In genomic region chr9:45859364-45859763, GRCm38 (mm10) we compare ENCODE assay signal across 18 mouse cellular contexts.
"Had no signal": no experiment of that assay in that cellular context is flagged by ENCODE, and none has a peak within 500 bp of the region (broad histone marks: within the 10 kb centered on the region; RNA-seq: fewer than 3 reads in every experiment).

No protein-coding gene starts in this region.

- H3K4me3 ChIP-seq: midbrain, embryonic 10.5 days; midbrain, embryonic 12.5 days; myocyte; neural tube, embryonic 13.5 days; neural tube, embryonic 15.5 days had no signal

- H3K27ac ChIP-seq: midbrain, embryonic 10.5 days; midbrain, embryonic 12.5 days; neural tube, embryonic 13.5 days; neural tube, embryonic 15.5 days had no signal

- ATAC-seq: midbrain, embryonic 16.5 days had no signal

- H3K9me3 ChIP-seq: midbrain, embryonic 10.5 days; midbrain, embryonic 12.5 days; neural tube, embryonic 13.5 days; neural tube, embryonic 15.5 days had no signal

- H3K4me2 ChIP-seq: lung, embryonic 14.5 days; midbrain, embryonic 12.5 days; neural tube, embryonic 13.5 days; neural tube, embryonic 15.5 days had no signal

- H3K9ac ChIP-seq: lung, embryonic 14.5 days; midbrain, embryonic 12.5 days; neural tube, embryonic 13.5 days; neural tube, embryonic 15.5 days had no signal

- H3K27me3 ChIP-seq: midbrain, embryonic 12.5 days; neural tube, embryonic 13.5 days; neural tube, embryonic 15.5 days had no signal

- H3K4me1 ChIP-seq: midbrain, embryonic 10.5 days; midbrain, embryonic 12.5 days; neural tube, embryonic 13.5 days; neural tube, embryonic 15.5 days had no signal

- DNase-seq: lung, adult 18-20 months; lung, embryonic 14.5 days; lung, postnatal 10 days; lung, postnatal 4 days; midbrain, embryonic 14.5 days; retina, postnatal 1 day; right cerebral cortex, adult 18-20 months; right cerebral cortex, postnatal 25 days; right cerebral cortex, postnatal 4 days; spleen, adult 18-20 months; thymus, adult 18-20 months; thymus, postnatal 36 days had no signal
